Mouse (Mus musculus): ENCODE results near the gene Ap2m1.

Ap2m1 gene

GRCm38 (mm10) chr16:20530941-20531340 lies 4.3 kb upstream of the Ap2m1 start:
- DNase-seq = no peak

GRCm38 (mm10) chr16:20534617-20535295 lies 522 bp upstream of the Ap2m1 start:
- no peak for DNase-seq

GRCm38 (mm10) chr16:20536081-20536665 lies 895 bp downstream of the Ap2m1 start:
- DNase-seq = peak in 1 of 2 experiments; percentile 31

GRCm38 (mm10) chr16:20537071-20537471 lies 1.8 kb downstream of the Ap2m1 start:
- DNase-seq = peak; percentile 56 to 63

- no peak for DNase-seq
Observed at GRCm38 (mm10) chr16:20537601-20538320, 2.5 kb downstream of the Ap2m1 start.

GRCm38 (mm10) chr16:20539649-20540048 lies 4.4 kb downstream of the Ap2m1 start:
- DNase-seq = no peak

- DNase-seq = no peak
Observed at GRCm38 (mm10) chr16:20540438-20540837, 5.2 kb downstream of the Ap2m1 start.

GRCm38 (mm10) chr16:20545696-20546095 lies 10.4 kb downstream of the Ap2m1 start:
- DNase-seq = no peak

GRCm38 (mm10) chr16:20547423-20547822 lies 12.1 kb downstream of the Ap2m1 start:
- no peak for DNase-seq

GRCm38 (mm10) chr16:20548096-20548948 lies 13.0 kb downstream of the Ap2m1 start, which contains the start of gene Abcf3:
Gene Abcf3 (plus strand): TSS chr16:20548577.
- DNase-seq = peak; percentile 98 to 99

- DNase-seq = no peak
Observed at GRCm38 (mm10) chr16:20549161-20549560, 13.9 kb downstream of the Ap2m1 start.

GRCm38 (mm10) chr16:20551691-20552090 lies 16.4 kb downstream of the Ap2m1 start:
- DNase-seq = no peak

GRCm38 (mm10) chr16:20552594-20552993 lies 17.3 kb downstream of the Ap2m1 start:
- DNase-seq = no peak

- no peak for DNase-seq
Observed at GRCm38 (mm10) chr16:20555000-20555399, 19.7 kb downstream of the Ap2m1 start.

GRCm38 (mm10) chr16:20557381-20557780 lies 22.1 kb downstream of the Ap2m1 start:
- no peak for DNase-seq

GRCm38 (mm10) chr16:20565075-20565474 lies 29.8 kb downstream of the Ap2m1 start:
- DNase-seq = no peak

- DNase-seq = peak in 1 of 2 experiments; percentile 42
Observed at GRCm38 (mm10) chr16:20589366-20589938, 54.2 kb downstream of the Ap2m1 start, which contains the start of gene Vwa5b2. Gene Vwa5b2 (plus strand): TSS chr16:20589471.

GRCm38 (mm10) chr16:20589939-20590679 lies 54.8 kb downstream of the Ap2m1 start:
- DNase-seq = peak; percentile 78 to 84

GRCm38 (mm10) chr16:20590680-20591038 lies 55.4 kb downstream of the Ap2m1 start:
- DNase-seq = peak; percentile 34 to 38

GRCm38 (mm10) chr16:20591076-20591705 lies 55.9 kb downstream of the Ap2m1 start:
- peak; percentile 49 to 52 for DNase-seq

Measured in cerebellum, postnatal 10 days (tissue).